Mouse (Mus musculus) stomach, postnatal 0 days (tissue): ENCODE measurements around the gene Kbtbd7.

ENCODE experiments used
- CTCF ChIP-seq: IDR thresholded peaks from 2 replicates; pipeline ENCODE4 v1.5.1; 2016; ENCODE audit warnings: antibody characterized with exemption, low read depth, mild to moderate bottlenecking, moderate library complexity
- EP300 ChIP-seq: optimal IDR thresholded peaks from 2 replicates; pipeline ENCODE3; 2016; ENCODE audit warnings: antibody characterized with exemption

DNA sequence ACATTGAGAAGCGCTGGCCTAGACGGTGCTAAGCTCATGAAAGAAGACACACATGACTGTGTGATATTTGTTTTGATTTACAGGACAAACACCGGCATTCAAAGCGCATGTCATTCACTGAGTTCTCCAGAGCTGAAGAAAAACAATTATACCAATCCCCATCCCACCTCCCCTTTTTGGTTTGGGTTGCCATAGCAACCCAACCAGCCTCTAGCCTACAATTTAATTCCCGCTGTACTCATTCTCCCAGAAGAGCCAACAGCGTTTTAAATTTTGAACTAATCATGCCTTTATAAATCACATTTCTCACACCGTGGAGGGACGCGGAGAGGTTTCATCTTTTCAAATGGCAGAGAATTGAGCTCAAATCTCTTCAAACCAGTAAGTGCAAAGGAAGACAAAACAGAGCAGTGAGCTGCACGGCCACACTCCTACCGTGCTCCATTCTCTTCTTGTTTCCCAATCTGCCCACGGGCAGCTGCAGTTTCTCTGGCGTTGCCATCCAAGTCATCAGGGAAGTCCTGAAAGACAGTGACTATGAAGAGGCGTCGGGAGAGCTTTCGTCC lies 18.8 kb downstream of the Kbtbd7 start:
- TF ChIP-seq EP300: no peak
- no peak for TF ChIP-seq CTCF
